Mouse (Mus musculus): ENCODE measurements around the gene Cenpc1. TPM values are rescaled to one million over a fixed set of nuclear protein-coding genes. Genes with fewer than 3 reads are reported as not detected.
A peak's percentile ranks its signal among the peaks of the same experiment; 100 is the strongest.

Cenpc1 gene
- polyA plus RNA-seq, 1 experiment, result not detected

GRCm38 (mm10) chr5:86065876-86066550 is 630 bp upstream of the Cenpc1 start:
- H3K4me1 ChIP-seq (ENCODE audit: control insufficient read depth, insufficient read depth, low read length), result peaks cover 2% of the 10 kb centered on the region; the same call in 1 of the 2 replicates
- H3K27ac ChIP-seq (ENCODE audit: insufficient read depth, low read depth, low read length), result no peak overlapping the region
- TF ChIP-seq CTCF (IDR thresholded peaks at IDR 0.05; ENCODE audit: insufficient read depth, low read depth, low read length), result no peak
- TF ChIP-seq POLR2A (IDR thresholded peaks at IDR 0.05; ENCODE audit: insufficient read depth, low read depth, low read length), result no peak
- peak overlapping the region; percentile 100 for H3K4me3 ChIP-seq (ENCODE audit: insufficient read depth, low read depth, low read length)
- under 1% methylated on average over 17 of the region's 17 CpGs for WGBS

DNA sequence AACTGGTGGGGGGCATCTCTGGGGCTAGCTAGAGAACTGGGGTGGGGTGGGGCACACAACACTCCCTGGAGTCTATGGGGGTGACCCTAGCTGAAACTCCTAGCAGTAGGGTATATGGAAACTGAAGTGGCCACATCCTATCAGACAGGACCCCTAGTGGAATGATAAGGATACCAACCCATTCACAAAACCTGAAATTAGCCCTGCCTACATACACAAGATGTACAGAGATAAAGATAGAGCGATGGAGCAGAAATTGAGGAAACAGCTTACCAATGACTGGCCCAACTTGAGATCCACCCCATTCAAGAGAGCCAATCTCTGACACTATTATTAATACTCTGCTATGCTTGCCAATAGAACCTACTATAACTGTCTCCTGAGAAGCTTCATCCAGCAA is 1.9 kb downstream of the Cenpc1 start:
- 88% methylated on average over 1 of the region's 1 CpGs for WGBS
- TF ChIP-seq CTCF (IDR thresholded peaks at IDR 0.05; ENCODE audit: insufficient read depth, low read depth, low read length) (no peak), POLR2A (IDR thresholded peaks at IDR 0.05; ENCODE audit: insufficient read depth, low read depth, low read length) (no peak)
- H3K4me1 ChIP-seq (ENCODE audit: control insufficient read depth, insufficient read depth, low read length), result peaks cover 2% of the 10 kb centered on the region; the same call in 1 of the 2 replicates
- H3K4me3 ChIP-seq (ENCODE audit: insufficient read depth, low read depth, low read length), result no peak overlapping the region
- H3K27ac ChIP-seq (ENCODE audit: insufficient read depth, low read depth, low read length), result no peak overlapping the region

GRCm38 (mm10) chr5:86029820-86030219 is 35.6 kb downstream of the Cenpc1 start:
- no peak overlapping the region for H3K27ac ChIP-seq (ENCODE audit: insufficient read depth, low read depth, low read length)
- WGBS, result 86% methylated on average over 2 of the region's 2 CpGs
- H3K4me1 ChIP-seq (ENCODE audit: control insufficient read depth, insufficient read depth, low read length), result no peaks in the 10 kb centered on the region
- no peak overlapping the region for H3K4me3 ChIP-seq (ENCODE audit: insufficient read depth, low read depth, low read length)
- TF ChIP-seq POLR2A (IDR thresholded peaks at IDR 0.05; ENCODE audit: insufficient read depth, low read depth, low read length) (no peak), CTCF (IDR thresholded peaks at IDR 0.05; ENCODE audit: insufficient read depth, low read depth, low read length) (no peak)

DNA sequence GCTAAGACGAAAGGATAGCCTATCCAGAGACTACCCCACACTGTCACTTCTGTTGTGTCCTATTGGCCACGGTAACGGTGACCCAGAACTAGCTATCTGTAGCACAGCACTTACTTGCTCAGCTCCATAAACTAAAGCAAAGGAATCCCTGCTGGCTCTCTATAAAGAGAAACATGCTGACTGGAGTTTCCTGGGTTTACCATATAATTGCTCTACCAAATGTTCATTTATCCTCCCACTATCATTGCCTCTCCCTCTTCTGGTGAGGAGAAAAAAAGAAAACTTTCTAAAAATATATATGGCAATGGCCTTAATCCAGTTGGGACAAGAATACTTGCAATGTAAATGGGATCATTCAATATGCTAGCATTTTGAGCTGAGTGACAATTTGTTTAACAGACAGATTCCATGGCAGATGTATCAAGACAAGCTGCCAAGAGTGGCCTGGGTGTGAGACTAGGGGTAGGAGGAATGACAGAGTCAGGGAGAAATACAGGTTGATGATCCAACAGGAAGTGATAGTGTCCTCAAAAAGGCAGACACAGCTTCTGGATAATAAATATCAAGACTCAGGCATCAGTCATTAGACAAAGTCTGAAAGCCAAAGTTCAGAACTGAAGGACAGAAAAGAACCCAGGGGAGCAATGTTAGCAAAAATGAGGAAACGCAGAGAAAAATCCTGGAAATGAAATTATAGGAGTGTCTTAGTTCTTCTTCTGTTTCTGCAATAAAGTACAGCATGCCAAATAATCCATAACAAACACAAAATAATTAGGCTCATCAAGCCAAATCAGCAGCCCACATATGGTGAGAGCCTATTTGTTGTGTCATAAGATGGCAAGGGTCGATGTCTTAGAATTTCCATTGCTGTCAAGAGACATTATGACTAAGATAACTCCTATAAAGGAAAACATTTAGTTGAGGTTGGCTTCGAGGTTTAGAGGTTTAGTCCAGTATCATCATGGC is 68.6 kb downstream of the Cenpc1 start:
- Histone ChIP-seq H3K4me1 (ENCODE audit: control insufficient read depth, insufficient read depth, low read length) (no peaks in the 10 kb centered on the region), H3K4me3 (ENCODE audit: insufficient read depth, low read depth, low read length) (no peak overlapping the region), H3K27ac (ENCODE audit: insufficient read depth, low read depth, low read length) (no peak overlapping the region)
- WGBS, result 82% methylated on average over 6 of the region's 6 CpGs
- TF ChIP-seq CTCF (IDR thresholded peaks at IDR 0.05; ENCODE audit: insufficient read depth, low read depth, low read length) (no peak), POLR2A (IDR thresholded peaks at IDR 0.05; ENCODE audit: insufficient read depth, low read depth, low read length) (no peak)

GRCm38 (mm10) chr5:85994551-85994950 is 70.8 kb downstream of the Cenpc1 start:
- TF ChIP-seq POLR2A (IDR thresholded peaks at IDR 0.05; ENCODE audit: insufficient read depth, low read depth, low read length), result no peak
- no peak for TF ChIP-seq CTCF (IDR thresholded peaks at IDR 0.05; ENCODE audit: insufficient read depth, low read depth, low read length)
- Histone ChIP-seq H3K4me3 (ENCODE audit: insufficient read depth, low read depth, low read length) (no peak overlapping the region), H3K27ac (ENCODE audit: insufficient read depth, low read depth, low read length) (no peak overlapping the region), H3K4me1 (ENCODE audit: control insufficient read depth, insufficient read depth, low read length) (no peaks in the 10 kb centered on the region)
- 11% methylated on average over 1 of the region's 1 CpGs for WGBS

GRCm38 (mm10) chr5:85992805-85993721 is 72.3 kb downstream of the Cenpc1 start:
- H3K4me1 ChIP-seq (ENCODE audit: control insufficient read depth, insufficient read depth, low read length), result no peaks in the 10 kb centered on the region
- H3K4me3 ChIP-seq (ENCODE audit: insufficient read depth, low read depth, low read length), result no peak overlapping the region
- whole genome bisulfite sequencing, result 96% methylated on average over 4 of the region's 4 CpGs
- H3K27ac ChIP-seq (ENCODE audit: insufficient read depth, low read depth, low read length), result no peak overlapping the region
- no peak for TF ChIP-seq CTCF (IDR thresholded peaks at IDR 0.05; ENCODE audit: insufficient read depth, low read depth, low read length)
- TF ChIP-seq POLR2A (IDR thresholded peaks at IDR 0.05; ENCODE audit: insufficient read depth, low read depth, low read length), result no peak

GRCm38 (mm10) chr5:85992055-85992454 is 73.3 kb downstream of the Cenpc1 start:
- Histone ChIP-seq H3K4me1 (ENCODE audit: control insufficient read depth, insufficient read depth, low read length) (no peaks in the 10 kb centered on the region), H3K27ac (ENCODE audit: insufficient read depth, low read depth, low read length) (no peak overlapping the region), H3K4me3 (ENCODE audit: insufficient read depth, low read depth, low read length) (no peak overlapping the region)
- TF ChIP-seq POLR2A (IDR thresholded peaks at IDR 0.05; ENCODE audit: insufficient read depth, low read depth, low read length) (no peak), CTCF (IDR thresholded peaks at IDR 0.05; ENCODE audit: insufficient read depth, low read depth, low read length) (no peak)
- 22% methylated on average over 1 of the region's 1 CpGs for WGBS

- no peaks in the 10 kb centered on the region for H3K4me1 ChIP-seq (ENCODE audit: control insufficient read depth, insufficient read depth, low read length)
- TF ChIP-seq POLR2A (IDR thresholded peaks at IDR 0.05; ENCODE audit: insufficient read depth, low read depth, low read length) (no peak), CTCF (IDR thresholded peaks at IDR 0.05; ENCODE audit: insufficient read depth, low read depth, low read length) (no peak)
- WGBS, result 84% methylated on average over 2 of the region's 2 CpGs
- no peak overlapping the region for H3K4me3 ChIP-seq (ENCODE audit: insufficient read depth, low read depth, low read length)
- H3K27ac ChIP-seq (ENCODE audit: insufficient read depth, low read depth, low read length), result no peak overlapping the region
These were observed 77.9 kb downstream of the Cenpc1 start for GRCm38 (mm10) chr5:85987516-85987863.

All from olfactory bulb, adult 2 months (tissue).